Mouse (Mus musculus) small intestine, adult 2 months (tissue): ENCODE measurements around the gene Cntn2. TPM values are rescaled to one million over a fixed set of nuclear protein-coding genes. Genes with fewer than 3 reads are reported as not detected.
A peak's percentile ranks its signal among the peaks of the same experiment; 100 is the strongest.

ENCODE experiments used
- H3K27ac ChIP-seq: fragments of 200-500 bp; 2 replicates; pipeline ENCODE4 v1.5.1; 2012; ENCODE audit warnings: low read depth, low read length, control low read depth, inconsistent platforms; ENCODE audit not compliant: insufficient read depth
- H3K27me3 ChIP-seq: fragments of 200-500 bp; 2 replicates; pipeline ENCODE4 v1.6.1; 2012; ENCODE audit warnings: mild to moderate bottlenecking, moderate library complexity, low read length, inconsistent platforms; ENCODE audit not compliant: control insufficient read depth, insufficient read depth
- H3K36me3 ChIP-seq: fragments of 200-500 bp; 2 replicates; pipeline ENCODE4 v1.6.1; 2012; ENCODE audit warnings: mild to moderate bottlenecking, low read length, control low read depth, inconsistent platforms; ENCODE audit not compliant: control insufficient read depth, insufficient read depth
- H3K4me1 ChIP-seq: fragments of 200-500 bp; 2 replicates; pipeline ENCODE4 v1.6.1; 2012; ENCODE audit warnings: low read length, inconsistent platforms, mixed read lengths; ENCODE audit not compliant: control insufficient read depth, insufficient read depth, insufficient read length
- H3K4me3 ChIP-seq: fragments of 200-500 bp; 2 replicates; pipeline ENCODE4 v1.5.1; 2012; ENCODE audit warnings: low read depth, mild to moderate bottlenecking, control low read depth, inconsistent platforms, low read length, moderate library complexity
- CTCF ChIP-seq: fragments of 200-500 bp; IDR thresholded peaks from 2 replicates; pipeline ENCODE4 v1.5.1; 2012; ENCODE audit warnings: low read depth, mild to moderate bottlenecking, control low read depth, inconsistent platforms, low read length, moderate library complexity, mixed read lengths; ENCODE audit not compliant: insufficient replicate concordance, insufficient read length; ENCODE audit errors: extremely low read depth
- POLR2A ChIP-seq: fragments of 200-500 bp; IDR thresholded peaks from 2 replicates; pipeline ENCODE4 v1.6.1; 2012; ENCODE audit warnings: low read depth, mild to moderate bottlenecking, control low read depth, inconsistent platforms, low read length, moderate library complexity
- WGBS: fragments of 180-500 bp; shearing (Covaris S2); methylation state at CpG from one replicate; pipeline ENCODE4 v1.1.7; 2018; 5-methylcytosine and 5-hydroxymethylcytosine counted together
- polyA plus RNA-seq: library from polyadenylated mRNA; depleted of rRNA; stranded (reverse); fragments of >200 nt; gene quantifications from 2 replicates; pipeline ENCODE4 v1.2.3, GENCODE M21; 2012

Gene Cntn2
- polyA plus RNA-seq, 1 experiment, result 0.13 TPM

DNA sequence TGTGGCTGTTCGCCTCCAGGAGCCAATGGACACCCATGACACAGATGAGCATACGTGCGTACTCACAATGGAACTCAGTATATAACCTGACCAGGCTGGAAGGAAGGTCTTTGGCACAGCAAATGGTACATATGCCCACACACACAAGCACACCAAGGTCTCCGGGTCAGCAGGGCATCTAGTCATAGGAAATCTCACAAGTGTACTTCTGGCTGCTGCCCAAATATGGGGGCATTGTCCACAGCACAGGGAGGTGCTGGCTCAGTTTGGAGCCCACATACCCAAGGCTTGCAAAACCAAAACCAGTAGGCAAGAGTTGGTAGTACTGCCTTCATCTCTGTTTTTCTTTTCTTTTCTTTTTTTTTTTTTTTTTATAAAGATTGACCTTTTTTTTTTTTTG is 7.5 kb downstream of the Cntn2 start:
- TF ChIP-seq POLR2A (no peak), CTCF (no peak)
- 80% methylated on average over 4 of the region's 4 CpGs for WGBS
- Histone ChIP-seq H3K4me1 (no peaks in the 10 kb centered on the region), H3K36me3 (no peaks in the 10 kb centered on the region), H3K27ac (no peak overlapping the region), H3K4me3 (no peak overlapping the region), H3K27me3 (peaks cover 1% of the 10 kb centered on the region; the same call in 1 of the 2 replicates)

DNA sequence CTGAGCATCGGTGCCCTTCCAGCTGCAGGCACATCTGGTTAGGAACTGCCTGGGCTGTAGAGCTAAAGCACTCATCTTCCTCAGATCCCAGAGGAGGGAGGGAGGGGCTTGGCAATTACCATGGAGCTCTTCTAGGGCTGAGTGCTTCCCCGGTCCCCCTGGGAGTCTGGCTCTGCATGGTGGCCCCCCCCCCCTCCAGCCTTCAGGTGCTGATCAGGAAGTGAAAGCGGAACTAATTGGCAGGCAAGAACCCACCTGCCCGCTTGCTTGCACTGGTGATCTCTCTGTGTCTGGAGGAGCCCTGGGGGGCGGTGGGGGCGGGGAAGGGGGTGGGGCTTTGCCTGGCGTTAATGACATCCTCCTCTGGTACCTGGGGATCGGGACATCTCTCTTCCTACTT is 9.2 kb downstream of the Cntn2 start:
- 3% methylated on average over 8 of the region's 8 CpGs for WGBS
- H3K4me1 ChIP-seq, result no peaks in the 10 kb centered on the region
- TF ChIP-seq CTCF, result no peak
- TF ChIP-seq POLR2A, result no peak
- H3K27ac ChIP-seq, result no peak overlapping the region
- H3K27me3 ChIP-seq, result no peaks in the 10 kb centered on the region
- H3K4me3 ChIP-seq, result no peak overlapping the region
- H3K36me3 ChIP-seq, result no peaks in the 10 kb centered on the region

DNA sequence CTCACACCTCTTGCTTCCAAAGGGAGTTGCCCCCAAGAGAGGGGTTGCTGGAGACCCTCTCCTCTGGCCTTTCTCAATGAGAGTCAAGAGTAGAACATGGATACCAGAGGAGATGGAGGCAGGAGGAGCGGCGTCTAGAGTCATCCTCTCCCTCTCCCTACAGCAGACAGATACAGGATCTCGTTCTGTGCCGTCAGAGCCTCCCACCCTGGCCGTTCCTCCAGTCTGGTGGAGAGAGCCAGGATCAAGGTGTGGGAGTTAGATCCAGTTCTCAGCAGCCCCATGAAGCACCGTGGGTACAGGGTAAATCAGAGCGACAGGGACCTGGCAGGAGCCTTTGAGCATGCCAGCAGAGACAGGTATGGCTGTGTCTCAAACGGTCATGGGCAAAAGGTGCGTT is 10.5 kb downstream of the Cntn2 start:
- Histone ChIP-seq H3K27ac (no peak overlapping the region), H3K4me3 (no peak overlapping the region), H3K27me3 (no peaks in the 10 kb centered on the region), H3K36me3 (no peaks in the 10 kb centered on the region), H3K4me1 (no peaks in the 10 kb centered on the region)
- 70% methylated on average over 9 of the region's 9 CpGs for WGBS
- TF ChIP-seq CTCF (no peak), POLR2A (no peak)

DNA sequence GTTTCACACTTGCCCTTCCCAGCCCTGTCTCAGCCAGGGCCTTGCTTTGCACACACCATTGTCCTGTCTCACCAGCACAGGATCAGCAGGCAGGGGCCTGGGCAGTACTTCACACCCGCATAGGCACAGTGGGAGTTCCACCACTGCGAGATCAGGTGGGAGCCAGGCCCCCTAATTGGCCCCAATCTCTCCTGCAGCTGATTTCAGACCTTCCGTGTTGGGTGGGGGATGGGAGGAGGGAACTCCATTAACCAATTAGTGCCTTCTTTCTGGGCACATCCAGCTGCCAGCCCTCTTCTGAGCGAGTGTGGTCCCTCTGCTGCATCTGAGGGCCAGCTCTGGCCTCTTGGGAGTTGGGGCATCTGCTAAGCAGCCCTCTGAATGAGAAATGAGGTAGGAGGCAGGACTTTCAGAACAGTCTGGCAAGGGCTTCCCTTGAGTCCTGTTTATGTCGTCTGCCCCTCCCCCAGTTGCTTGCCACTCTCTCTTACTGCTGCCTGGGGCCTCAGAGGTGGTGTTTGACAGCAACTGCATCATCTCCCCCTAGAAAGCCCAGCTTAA is 12.3 kb downstream of the Cntn2 start:
- H3K27ac ChIP-seq, result no peak overlapping the region
- H3K4me3 ChIP-seq, result no peak overlapping the region
- WGBS, result 25% methylated on average over 5 of the region's 5 CpGs
- H3K36me3 ChIP-seq, result no peaks in the 10 kb centered on the region
- no peaks in the 10 kb centered on the region for H3K4me1 ChIP-seq
- TF ChIP-seq CTCF (no peak), POLR2A (no peak)
- H3K27me3 ChIP-seq, result no peaks in the 10 kb centered on the region

DNA sequence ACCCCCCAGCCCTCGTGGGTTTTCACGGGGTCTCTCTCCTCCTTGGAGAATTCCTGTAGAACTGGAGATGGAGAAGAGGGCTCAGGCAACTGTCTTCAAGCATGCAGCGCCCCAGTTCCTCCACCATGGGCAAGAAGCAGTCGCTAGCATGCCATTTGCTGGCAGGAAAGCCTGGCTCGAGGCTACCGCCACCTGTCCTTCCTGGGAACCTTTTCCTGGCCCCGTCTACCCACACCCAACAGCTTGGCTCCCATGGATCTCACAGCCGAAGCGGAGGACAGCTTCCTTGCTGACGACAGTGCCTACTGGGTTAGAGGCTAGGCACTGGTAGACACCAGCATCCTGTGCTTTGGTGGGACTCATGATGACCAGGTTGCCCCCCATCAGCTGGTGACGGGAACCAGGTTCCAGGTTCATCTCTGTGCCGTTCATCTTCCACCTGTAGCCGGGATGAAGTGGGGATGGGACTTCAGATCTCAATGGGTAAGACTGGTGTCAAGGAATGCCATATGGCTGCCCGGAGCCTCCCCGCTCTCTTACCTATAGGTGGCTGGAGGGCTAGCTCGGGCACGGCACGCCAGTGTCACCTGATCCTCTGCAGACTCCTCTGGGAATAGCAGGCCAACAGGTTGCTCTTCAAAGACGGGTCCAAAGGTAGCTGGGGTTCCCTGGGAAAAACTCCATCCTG is 14.3 kb downstream of the Cntn2 start:
- H3K4me1 ChIP-seq, result no peaks in the 10 kb centered on the region
- H3K27me3 ChIP-seq, result no peaks in the 10 kb centered on the region
- H3K27ac ChIP-seq, result no peak overlapping the region
- 78% methylated on average over 19 of the region's 19 CpGs for WGBS
- no peak for TF ChIP-seq POLR2A
- TF ChIP-seq CTCF, result no peak
- H3K4me3 ChIP-seq, result no peak overlapping the region
- no peaks in the 10 kb centered on the region for H3K36me3 ChIP-seq

DNA sequence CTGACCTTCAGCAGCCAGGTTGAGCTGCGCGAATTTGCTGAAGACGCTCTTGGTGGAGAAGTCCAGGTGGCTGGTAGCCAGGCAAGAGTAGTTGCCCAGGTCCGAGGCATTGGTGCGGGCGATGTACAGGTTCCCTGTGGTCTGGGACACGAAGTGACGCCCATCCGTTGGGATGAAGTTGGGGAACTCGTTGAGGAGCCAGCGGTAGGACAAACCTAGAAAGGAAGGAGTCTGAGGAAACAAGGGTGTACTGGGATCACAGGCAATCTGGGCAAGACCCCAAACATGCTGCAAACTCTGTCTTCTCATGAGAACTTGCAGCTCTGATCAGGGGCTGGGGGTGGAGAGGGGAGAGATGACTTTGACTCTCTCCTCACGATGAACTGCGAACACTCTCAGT is 15.0 kb downstream of the Cntn2 start:
- WGBS, result 89% methylated on average over 13 of the region's 13 CpGs
- Histone ChIP-seq H3K4me1 (no peaks in the 10 kb centered on the region), H3K36me3 (no peaks in the 10 kb centered on the region), H3K4me3 (no peak overlapping the region), H3K27me3 (no peaks in the 10 kb centered on the region), H3K27ac (no peak overlapping the region)
- TF ChIP-seq CTCF, result no peak
- no peak for TF ChIP-seq POLR2A

DNA sequence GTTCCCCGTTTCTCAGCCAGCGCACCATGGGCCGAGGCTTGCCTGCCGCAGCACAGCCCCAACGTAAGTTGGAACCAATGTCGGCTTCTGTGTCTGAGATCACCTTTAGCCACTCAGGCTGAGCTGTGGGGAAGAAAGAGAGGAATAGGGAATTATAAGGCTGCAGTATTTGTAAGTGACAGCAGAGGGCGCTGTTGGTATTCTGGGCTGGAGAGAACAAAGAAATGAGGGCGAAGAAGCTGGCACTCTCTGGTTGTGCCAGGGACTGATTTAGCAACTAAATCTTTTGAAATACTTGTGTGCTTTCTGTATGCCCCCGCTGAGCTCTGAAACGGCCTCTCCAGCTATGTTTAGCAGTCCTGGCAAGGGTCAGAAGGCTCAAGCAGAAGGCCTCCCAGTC is 17.2 kb downstream of the Cntn2 start:
- H3K36me3 ChIP-seq, result no peaks in the 10 kb centered on the region
- no peak overlapping the region for H3K27ac ChIP-seq
- no peaks in the 10 kb centered on the region for H3K27me3 ChIP-seq
- no peaks in the 10 kb centered on the region for H3K4me1 ChIP-seq
- H3K4me3 ChIP-seq, result no peak overlapping the region
- 7% methylated on average over 10 of the region's 10 CpGs for WGBS
- TF ChIP-seq POLR2A (no peak; the same call in 1 of the 2 replicates), CTCF (peak; percentile 68; the same call in 1 of the 2 replicates)

DNA sequence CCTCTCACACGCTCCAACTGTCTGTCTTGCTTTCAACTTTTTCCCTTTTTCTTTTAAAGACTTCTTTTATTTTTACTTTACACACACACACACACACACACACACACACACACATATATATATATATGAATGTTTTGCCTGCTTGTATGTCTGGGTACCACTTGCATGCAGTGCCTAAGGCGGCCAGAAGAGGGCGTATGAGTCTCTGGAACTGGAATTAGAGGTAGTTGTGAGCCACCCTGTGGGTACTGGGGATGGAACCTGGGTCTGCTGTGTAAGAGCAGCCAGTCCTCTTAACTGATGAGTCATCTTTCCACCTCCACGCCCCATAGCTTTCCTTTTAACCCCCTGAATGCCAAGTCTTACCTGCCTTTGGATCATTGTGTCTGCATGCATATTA is 19.1 kb downstream of the Cntn2 start:
- H3K36me3 ChIP-seq, result no peaks in the 10 kb centered on the region
- 21% methylated on average over 4 of the region's 4 CpGs for WGBS
- no peaks in the 10 kb centered on the region for H3K4me1 ChIP-seq

More for the DNA sequence above, 19.1 kb downstream of the Cntn2 start:
- no peak overlapping the region for H3K27ac ChIP-seq
- TF ChIP-seq CTCF (peak; percentile 67; the same call in 1 of the 2 replicates), POLR2A (no peak)
- no peaks in the 10 kb centered on the region for H3K27me3 ChIP-seq
- H3K4me3 ChIP-seq, result no peak overlapping the region
